Mouse (Mus musculus): Measurements from ENCODE around the gene Olfr109. TPM values are rescaled to one million over a fixed set of nuclear protein-coding genes. Genes with fewer than 3 reads are reported as not detected.

Gene Olfr109
- not detected in 2 replicates for polyA plus RNA-seq (2014; fragmentation: Nextera tagmentation; extraction: Ambion mirVana)

DNA sequence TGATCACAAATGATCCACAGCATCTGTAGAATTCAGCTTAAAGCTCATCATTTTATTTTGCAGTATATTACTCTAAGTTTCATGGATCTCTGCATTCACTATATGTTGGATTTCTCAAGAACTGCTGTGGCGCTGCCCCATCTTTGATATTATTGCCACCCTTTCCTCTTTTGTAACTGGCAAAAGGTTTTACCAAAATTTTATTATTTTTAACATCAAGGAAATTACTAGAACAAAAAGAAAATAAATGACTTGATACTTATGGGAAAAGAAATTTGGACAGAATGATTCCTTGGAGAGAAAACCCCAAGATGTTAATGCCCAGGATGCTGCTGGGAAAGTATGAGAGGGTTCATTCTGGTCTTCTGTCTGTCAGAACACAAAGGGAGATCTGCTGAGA is at the start of gene Olfr109:
Olfr109 (plus strand) TSS at position 301 of the 400 bp plus-strand sequence.
- Histone ChIP-seq H3K36me3 (ENCODE audit: control insufficient read depth, insufficient read depth, low read length) (no peaks in the 10 kb centered on the region), H3K4me2 (ENCODE audit: low read depth) (no peak within 1 kb of the TSS), H3K4me3 (ENCODE audit: low read depth, low read length) (no peak within 1 kb of the TSS), H3K27me3 (ENCODE audit: control insufficient read depth, insufficient read depth, low read length) (no peaks in the 10 kb centered on the region), H3K4me1 (ENCODE audit: control insufficient read depth, insufficient read depth, low read length) (no peaks in the 10 kb centered on the region), H3K27ac (ENCODE audit: low read depth, low read length) (no peak within 1 kb of the TSS), H3K9ac (ENCODE audit: low read length) (no peak within 1 kb of the TSS), H3K9me3 (ENCODE audit: control insufficient read depth, low read length) (no peaks in the 10 kb centered on the region)
- DNase-seq (ENCODE audit: low spot score) (no peak), ATAC-seq (ENCODE audit: insufficient read depth, low FRiP score, low TSS enrichment) (no peak)
- WGBS: 94% methylated on average over 1 of the region's 1 CpGs

DNA sequence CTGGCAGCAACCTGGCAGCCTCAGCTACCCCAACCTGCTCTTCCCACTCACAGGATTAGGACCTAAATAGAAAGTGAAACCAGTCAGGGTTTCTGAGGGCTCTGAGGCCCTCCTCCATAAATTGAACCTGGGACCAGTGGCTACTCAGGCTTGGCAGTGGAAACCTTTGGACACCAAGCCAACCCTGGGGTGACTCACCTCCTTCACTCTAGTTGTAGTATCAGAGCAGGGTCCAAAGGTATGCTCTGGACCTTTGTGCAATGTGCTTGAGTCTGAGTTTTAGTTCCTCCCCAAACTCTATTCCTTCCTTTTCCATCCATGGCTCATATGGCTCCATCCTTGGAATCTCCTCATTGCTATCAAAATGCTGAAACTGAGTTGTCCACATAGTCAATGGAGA is 45.3 kb upstream of the Olfr109 start:
- no peaks in the 10 kb centered on the region for H3K27me3 ChIP-seq (ENCODE audit: control insufficient read depth, insufficient read depth, low read length)
- DNase-seq (ENCODE audit: low spot score): no peak
- no peak overlapping the region for H3K4me2 ChIP-seq (ENCODE audit: low read depth)
- H3K27ac ChIP-seq (ENCODE audit: low read depth, low read length): no peak overlapping the region
- ATAC-seq (ENCODE audit: insufficient read depth, low FRiP score, low TSS enrichment): no peak
- H3K9ac ChIP-seq (ENCODE audit: low read length): no peak overlapping the region
- no peaks in the 10 kb centered on the region for H3K36me3 ChIP-seq (ENCODE audit: control insufficient read depth, insufficient read depth, low read length)
- no peak overlapping the region for H3K4me3 ChIP-seq (ENCODE audit: low read depth, low read length)
- no peaks in the 10 kb centered on the region for H3K4me1 ChIP-seq (ENCODE audit: control insufficient read depth, insufficient read depth, low read length)
- no peaks in the 10 kb centered on the region for H3K9me3 ChIP-seq (ENCODE audit: control insufficient read depth, low read length)

DNA sequence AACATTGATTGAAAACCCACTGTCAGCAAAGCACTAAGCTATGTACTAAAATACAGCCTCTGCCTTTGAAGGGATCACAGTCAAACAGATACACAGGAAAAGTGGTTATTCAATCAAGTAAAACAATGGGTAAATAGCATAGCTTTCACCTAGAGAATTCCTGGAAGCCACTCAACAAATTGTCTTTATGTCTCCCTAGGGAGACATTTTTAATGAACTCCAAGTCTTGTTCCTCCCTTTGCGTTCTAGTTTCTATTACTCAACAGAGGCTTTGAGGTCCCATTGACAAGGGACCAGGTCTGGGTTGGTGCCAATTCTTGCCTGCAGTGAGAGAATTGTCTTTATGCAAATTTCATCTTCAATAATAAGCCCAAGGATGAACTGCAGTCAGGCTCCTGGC is 13.5 kb upstream of the Olfr109 start, which contains the start of gene Olfr108:
Olfr108 (plus strand) TSS at position 301 of the 400 bp plus-strand sequence.
- Histone ChIP-seq H3K36me3 (ENCODE audit: control insufficient read depth, insufficient read depth, low read length) (no peaks in the 10 kb centered on the region), H3K4me3 (ENCODE audit: low read depth, low read length) (no peak within 1 kb of the TSS), H3K27me3 (ENCODE audit: control insufficient read depth, insufficient read depth, low read length) (no peaks in the 10 kb centered on the region), H3K9me3 (ENCODE audit: control insufficient read depth, low read length) (no peaks in the 10 kb centered on the region), H3K27ac (ENCODE audit: low read depth, low read length) (no peak within 1 kb of the TSS), H3K4me2 (ENCODE audit: low read depth) (no peak within 1 kb of the TSS), H3K9ac (ENCODE audit: low read length) (no peak within 1 kb of the TSS), H3K4me1 (ENCODE audit: control insufficient read depth, insufficient read depth, low read length) (no peaks in the 10 kb centered on the region)
- ATAC-seq (ENCODE audit: insufficient read depth, low FRiP score, low TSS enrichment): no peak
- DNase-seq (ENCODE audit: low spot score): no peak
- 90% methylated on average over 1 of the region's 1 CpGs for WGBS

DNA sequence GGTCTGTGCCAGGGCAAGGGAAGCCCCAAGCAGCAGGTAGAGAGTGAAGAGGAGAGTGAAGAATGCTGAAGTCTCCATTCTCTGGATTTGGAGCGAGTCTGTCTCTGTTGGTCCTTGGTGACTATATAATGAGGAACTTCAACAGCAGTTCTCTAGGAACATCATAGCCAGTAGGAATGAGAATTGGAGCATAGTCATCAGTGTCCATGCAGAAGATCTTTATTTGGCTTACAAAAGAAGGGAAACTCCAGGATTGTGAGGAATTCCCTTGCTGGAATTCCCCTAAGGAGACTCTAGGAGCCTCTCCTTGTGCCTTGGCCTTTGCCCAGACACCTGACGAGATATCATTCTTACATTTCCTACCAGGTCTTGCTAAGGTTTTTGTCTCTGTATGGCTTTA is 24.7 kb downstream of the Olfr109 start, which contains the start of gene H2-M2:
H2-M2 (minus strand) TSS at position 101 of the 400 bp plus-strand sequence.
- no peaks in the 10 kb centered on the region for H3K36me3 ChIP-seq (ENCODE audit: control insufficient read depth, insufficient read depth, low read length)
- no peak within 1 kb of the TSS for H3K4me3 ChIP-seq (ENCODE audit: low read depth, low read length)
- ATAC-seq (ENCODE audit: insufficient read depth, low FRiP score, low TSS enrichment): no peak
- no peak for DNase-seq (ENCODE audit: low spot score)
- H3K4me2 ChIP-seq (ENCODE audit: low read depth): no peak within 1 kb of the TSS
- no peaks in the 10 kb centered on the region for H3K9me3 ChIP-seq (ENCODE audit: control insufficient read depth, low read length)
- 84% methylated on average over 2 of the region's 2 CpGs for WGBS
- H3K9ac ChIP-seq (ENCODE audit: low read length): no peak within 1 kb of the TSS
- H3K27me3 ChIP-seq (ENCODE audit: control insufficient read depth, insufficient read depth, low read length): no peaks in the 10 kb centered on the region
- no peaks in the 10 kb centered on the region for H3K4me1 ChIP-seq (ENCODE audit: control insufficient read depth, insufficient read depth, low read length)
- H3K27ac ChIP-seq (ENCODE audit: low read depth, low read length): no peak within 1 kb of the TSS

DNA sequence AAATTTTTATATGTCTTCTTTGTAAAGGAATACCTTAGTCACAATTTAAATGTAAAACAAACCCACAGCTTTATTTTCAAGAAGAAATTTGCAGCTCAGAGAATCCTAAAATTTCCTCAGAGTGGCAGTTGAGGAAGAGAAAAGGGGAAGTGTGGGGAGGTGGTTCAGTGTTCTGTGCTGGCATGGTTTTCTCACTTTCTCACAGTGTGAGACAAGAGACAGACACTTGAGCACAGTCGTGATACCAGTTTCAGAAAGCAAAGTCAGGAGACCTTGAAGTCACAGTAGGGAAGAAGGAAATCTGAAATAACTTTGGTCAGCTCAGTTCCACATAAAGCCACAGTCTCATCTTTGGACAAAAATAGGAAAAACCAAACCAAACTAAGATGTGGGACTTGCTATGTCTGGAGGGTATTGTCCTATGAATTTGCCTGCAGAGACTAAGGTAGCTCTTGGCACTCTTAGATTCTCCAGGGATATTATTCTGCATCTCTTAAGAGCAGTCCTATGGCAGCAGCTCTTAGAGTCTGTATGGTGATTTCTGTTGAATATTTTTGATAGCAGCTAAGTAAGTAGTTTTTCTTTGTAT is 33.3 kb downstream of the Olfr109 start, which contains the start of gene Olfr110:
Olfr110 (plus strand) TSS at position 539 of the 589 bp plus-strand sequence.
- Histone ChIP-seq H3K9ac (ENCODE audit: low read length) (no peak within 1 kb of the TSS), H3K27me3 (ENCODE audit: control insufficient read depth, insufficient read depth, low read length) (no peaks in the 10 kb centered on the region), H3K4me1 (ENCODE audit: control insufficient read depth, insufficient read depth, low read length) (no peaks in the 10 kb centered on the region), H3K4me3 (ENCODE audit: low read depth, low read length) (no peak within 1 kb of the TSS), H3K36me3 (ENCODE audit: control insufficient read depth, insufficient read depth, low read length) (no peaks in the 10 kb centered on the region), H3K9me3 (ENCODE audit: control insufficient read depth, low read length) (no peaks in the 10 kb centered on the region), H3K4me2 (ENCODE audit: low read depth) (no peak within 1 kb of the TSS), H3K27ac (ENCODE audit: low read depth, low read length) (no peak within 1 kb of the TSS)
- ATAC-seq (ENCODE audit: insufficient read depth, low FRiP score, low TSS enrichment): no peak
- no peak for DNase-seq (ENCODE audit: low spot score)
- WGBS: 71% methylated on average over 1 of the region's 1 CpGs

DNA sequence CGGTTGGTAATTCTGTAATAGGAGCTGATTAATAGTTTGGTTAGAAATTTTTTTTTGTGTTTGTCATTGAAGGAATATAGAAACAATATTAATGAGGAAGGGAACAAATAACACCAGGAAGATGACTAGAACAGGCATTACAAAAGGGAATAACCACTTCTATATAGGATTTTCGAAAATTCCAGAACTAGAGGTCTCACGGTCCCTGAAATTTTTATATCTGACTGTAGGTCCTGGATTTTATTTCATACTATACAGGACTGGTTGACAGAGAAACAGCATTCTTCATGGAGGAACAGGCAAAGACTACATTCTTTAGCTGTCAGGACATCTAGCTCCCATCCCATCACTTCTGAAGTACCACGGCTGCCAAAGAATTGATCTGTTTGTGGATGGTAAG is 49.0 kb downstream of the Olfr109 start, which contains the start of gene Olfr111:
Olfr111 (plus strand) TSS at position 301 of the 400 bp plus-strand sequence.
- H3K4me1 ChIP-seq (ENCODE audit: control insufficient read depth, insufficient read depth, low read length): no peaks in the 10 kb centered on the region
- H3K36me3 ChIP-seq (ENCODE audit: control insufficient read depth, insufficient read depth, low read length): no peaks in the 10 kb centered on the region
- no peaks in the 10 kb centered on the region for H3K27me3 ChIP-seq (ENCODE audit: control insufficient read depth, insufficient read depth, low read length)
- no peak within 1 kb of the TSS for H3K4me3 ChIP-seq (ENCODE audit: low read depth, low read length)
- DNase-seq (ENCODE audit: low spot score) (no peak), ATAC-seq (ENCODE audit: insufficient read depth, low FRiP score, low TSS enrichment) (no peak)
- no peak within 1 kb of the TSS for H3K27ac ChIP-seq (ENCODE audit: low read depth, low read length)
- 84% methylated on average over 4 of the region's 4 CpGs for WGBS
- H3K9ac ChIP-seq (ENCODE audit: low read length): no peak within 1 kb of the TSS
- no peak within 1 kb of the TSS for H3K4me2 ChIP-seq (ENCODE audit: low read depth)
- H3K9me3 ChIP-seq (ENCODE audit: control insufficient read depth, low read length): no peaks in the 10 kb centered on the region

Other genes with a start within 250 kb of the Olfr109 start
- gene Olfr95, start 245.8 kb upstream of the Olfr109 start, polyA plus RNA-seq (2014; fragmentation: Nextera tagmentation; extraction: Ambion mirVana): not detected in 2 replicates
- not detected in 2 replicates for gene Olfr96, start 238.8 kb upstream of the Olfr109 start, polyA plus RNA-seq (2014; fragmentation: Nextera tagmentation; extraction: Ambion mirVana)
- not detected in 2 replicates for gene Olfr97, start 221.6 kb upstream of the Olfr109 start, polyA plus RNA-seq (2014; fragmentation: Nextera tagmentation; extraction: Ambion mirVana)
- gene Olfr98, start 195.2 kb upstream of the Olfr109 start, polyA plus RNA-seq (2014; fragmentation: Nextera tagmentation; extraction: Ambion mirVana): not detected in 2 replicates
- gene H2-M3, start 188.7 kb upstream of the Olfr109 start, polyA plus RNA-seq (2014; fragmentation: Nextera tagmentation; extraction: Ambion mirVana): 0.66 and 0.89 TPM in 2 replicates
- gene Olfr99, start 175.5 kb upstream of the Olfr109 start, polyA plus RNA-seq (2014; fragmentation: Nextera tagmentation; extraction: Ambion mirVana): not detected in 2 replicates
- gene Olfr101, start 154.6 kb upstream of the Olfr109 start, polyA plus RNA-seq (2014; fragmentation: Nextera tagmentation; extraction: Ambion mirVana): not detected in 2 replicates
- not detected in 2 replicates for gene Olfr102, start 141.9 kb upstream of the Olfr109 start, polyA plus RNA-seq (2014; fragmentation: Nextera tagmentation; extraction: Ambion mirVana)
- gene Olfr103, start 119.2 kb upstream of the Olfr109 start, polyA plus RNA-seq (2014; fragmentation: Nextera tagmentation; extraction: Ambion mirVana): not detected in 2 replicates
- not detected in 2 replicates for gene Olfr104-ps, start 99.3 kb upstream of the Olfr109 start, polyA plus RNA-seq (2014; fragmentation: Nextera tagmentation; extraction: Ambion mirVana)
- not detected in 2 replicates for gene Olfr105-ps, start 79.9 kb upstream of the Olfr109 start, polyA plus RNA-seq (2014; fragmentation: Nextera tagmentation; extraction: Ambion mirVana)
- not detected in 2 replicates for gene Olfr106-ps, start 68.5 kb upstream of the Olfr109 start, polyA plus RNA-seq (2014; fragmentation: Nextera tagmentation; extraction: Ambion mirVana)
- gene Olfr107, start 59.7 kb upstream of the Olfr109 start, polyA plus RNA-seq (2014; fragmentation: Nextera tagmentation; extraction: Ambion mirVana): not detected in 2 replicates
- not detected in 2 replicates for gene Olfr108, start 13.4 kb upstream of the Olfr109 start, polyA plus RNA-seq (2014; fragmentation: Nextera tagmentation; extraction: Ambion mirVana)
- gene H2-M2, start 24.6 kb downstream of the Olfr109 start, polyA plus RNA-seq (2014; fragmentation: Nextera tagmentation; extraction: Ambion mirVana): not detected in 2 replicates
- gene Olfr110, start 33.6 kb downstream of the Olfr109 start, polyA plus RNA-seq (2014; fragmentation: Nextera tagmentation; extraction: Ambion mirVana): not detected in 2 replicates
- gene Olfr111, start 49.1 kb downstream of the Olfr109 start, polyA plus RNA-seq (2014; fragmentation: Nextera tagmentation; extraction: Ambion mirVana): not detected in 2 replicates
- not detected in 2 replicates for gene Olfr112, start 110.5 kb downstream of the Olfr109 start, polyA plus RNA-seq (2014; fragmentation: Nextera tagmentation; extraction: Ambion mirVana)
- not detected in 2 replicates for gene Olfr113, start 118.7 kb downstream of the Olfr109 start, polyA plus RNA-seq (2014; fragmentation: Nextera tagmentation; extraction: Ambion mirVana)
- not detected in 2 replicates for gene Olfr114, start 133.8 kb downstream of the Olfr109 start, polyA plus RNA-seq (2014; fragmentation: Nextera tagmentation; extraction: Ambion mirVana)
- gene Olfr115, start 168.2 kb downstream of the Olfr109 start, polyA plus RNA-seq (2014; fragmentation: Nextera tagmentation; extraction: Ambion mirVana): not detected in 2 replicates
- not detected in 2 replicates for gene Olfr116, start 168.3 kb downstream of the Olfr109 start, polyA plus RNA-seq (2014; fragmentation: Nextera tagmentation; extraction: Ambion mirVana)
- gene Olfr117, start 204.9 kb downstream of the Olfr109 start, polyA plus RNA-seq (2014; fragmentation: Nextera tagmentation; extraction: Ambion mirVana): not detected in 2 replicates
- not detected in 2 replicates for gene Olfr118, start 208.1 kb downstream of the Olfr109 start, polyA plus RNA-seq (2014; fragmentation: Nextera tagmentation; extraction: Ambion mirVana)
- gene Olfr119, start 237.6 kb downstream of the Olfr109 start, polyA plus RNA-seq (2014; fragmentation: Nextera tagmentation; extraction: Ambion mirVana): not detected in 2 replicates